Mouse (Mus musculus) brain, embryonic 14.5 days (tissue): ENCODE measurements at regions not wholly inside any gene's neighbourhood (a gene's known extent, or its start where the extent isn't known, plus 50 kb on each side); places are given as distances from the start of the nearest gene placed in this dataset.

ENCODE experiments used
- CTCF ChIP-seq: fragments of 200-500 bp; IDR thresholded peaks from 2 replicates; pipeline ENCODE4 v1.5.1; 2012; ENCODE audit warnings: inconsistent platforms, mild to moderate bottlenecking, moderate library complexity, borderline replicate concordance; ENCODE audit not compliant: insufficient read depth, insufficient read length; ENCODE audit errors: extremely low read depth
- POLR2A ChIP-seq: fragments of 200-500 bp; IDR thresholded peaks from 2 replicates; pipeline ENCODE4 v1.6.1; 2012; ENCODE audit warnings: mild to moderate bottlenecking, inconsistent platforms, borderline replicate concordance; ENCODE audit not compliant: poor library complexity, insufficient read depth, insufficient read length, severe bottlenecking; ENCODE audit errors: extremely low read depth

- TF ChIP-seq CTCF (no peak), POLR2A (no peak)
Observed at GRCm38 (mm10) chr10:117459651-117460365, 80.0 kb upstream of the Cpsf6 start.
